Mouse (Mus musculus): ENCODE results near the gene Prr29.

Prr29 gene

GRCm38 (mm10) chr11:106398481-106398880 is 33.2 kb downstream of the Prr29 start:
- DNase-seq (ENCODE audit: low spot score in 2 of 2), result no peak

DNA sequence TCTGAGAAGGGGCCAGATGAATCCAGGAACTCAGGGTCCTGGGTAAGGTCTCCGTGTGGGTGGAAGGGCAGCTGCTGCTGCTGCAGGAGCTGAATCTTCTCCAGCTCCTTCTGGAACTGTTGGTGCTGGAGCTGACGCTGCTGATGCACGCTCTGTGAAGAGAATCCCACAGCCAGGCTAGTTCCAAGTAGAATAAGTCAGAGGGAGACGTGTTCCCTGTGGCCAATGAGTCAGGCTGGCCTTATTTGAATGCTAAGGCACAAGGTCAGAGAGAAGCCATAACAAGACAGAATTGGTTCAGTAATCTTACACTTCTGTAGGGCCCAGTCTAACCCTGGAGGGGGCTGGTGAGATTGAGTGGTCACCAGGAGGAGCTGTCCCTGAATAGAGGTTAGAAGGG is 44.7 kb downstream of the Prr29 start:
- DNase-seq (ENCODE audit: low spot score in 2 of 2), result no peak

GRCm38 (mm10) chr11:106410507-106410906 is 45.2 kb downstream of the Prr29 start:
- no peak for DNase-seq (ENCODE audit: low spot score in 2 of 2)

GRCm38 (mm10) chr11:106411157-106411556 is 45.9 kb downstream of the Prr29 start:
- DNase-seq (ENCODE audit: low spot score in 2 of 2), result no peak

DNA sequence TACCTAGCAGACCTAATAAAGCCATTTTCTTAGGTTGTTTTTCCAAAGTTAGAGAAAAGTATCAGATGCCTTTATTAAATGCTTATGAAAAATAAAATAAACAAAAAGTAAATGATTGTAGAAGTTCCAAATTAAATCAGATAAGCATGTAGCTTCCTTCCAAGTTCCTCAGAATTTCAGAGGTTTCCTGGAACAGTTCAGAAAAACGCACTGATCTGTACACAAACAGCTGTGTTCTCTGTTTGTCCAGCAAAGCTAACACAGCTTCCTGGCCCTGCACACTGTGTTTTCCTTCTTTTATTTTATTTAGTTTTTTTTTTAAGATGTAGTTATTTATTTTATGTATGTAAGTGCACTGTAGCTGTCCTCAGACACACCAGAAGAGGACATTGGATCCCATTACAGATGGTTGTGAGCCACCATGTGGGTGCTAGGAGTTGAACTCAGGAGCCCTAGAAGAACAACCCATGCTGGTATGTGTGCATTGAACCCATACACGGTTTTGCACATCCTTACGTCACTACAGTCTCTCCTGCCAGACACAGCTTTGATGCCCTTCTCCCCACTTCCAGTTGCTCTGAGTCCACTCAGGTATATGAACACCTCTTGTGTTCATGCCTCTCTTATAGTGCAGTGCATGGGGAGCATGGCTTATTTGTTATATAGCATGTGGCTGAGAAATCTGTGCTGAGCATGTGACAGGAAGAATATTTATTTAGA is 47.5 kb downstream of the Prr29 start:
- DNase-seq (ENCODE audit: low spot score in 2 of 2), result no peak

DNA sequence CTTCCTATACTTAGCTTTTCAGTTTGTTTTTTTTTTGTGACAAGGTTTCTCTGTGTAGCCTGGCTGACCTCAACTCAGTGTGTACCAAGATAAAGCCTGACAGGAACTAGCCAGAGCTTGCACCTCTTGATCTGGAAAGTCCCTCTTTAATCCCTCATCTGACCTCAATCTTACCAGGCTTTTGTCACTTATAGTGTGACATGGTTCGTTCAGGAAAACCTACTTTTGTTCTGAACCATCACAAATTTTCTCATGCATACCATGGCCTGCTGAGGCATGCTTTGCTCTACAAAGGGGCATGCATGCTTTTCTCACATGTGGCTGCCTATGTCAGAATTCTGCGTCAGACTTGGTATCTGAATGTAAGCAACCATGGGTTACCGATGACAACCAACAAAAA is 51.1 kb downstream of the Prr29 start:
- DNase-seq (ENCODE audit: low spot score in 2 of 2), result no peak

DNA sequence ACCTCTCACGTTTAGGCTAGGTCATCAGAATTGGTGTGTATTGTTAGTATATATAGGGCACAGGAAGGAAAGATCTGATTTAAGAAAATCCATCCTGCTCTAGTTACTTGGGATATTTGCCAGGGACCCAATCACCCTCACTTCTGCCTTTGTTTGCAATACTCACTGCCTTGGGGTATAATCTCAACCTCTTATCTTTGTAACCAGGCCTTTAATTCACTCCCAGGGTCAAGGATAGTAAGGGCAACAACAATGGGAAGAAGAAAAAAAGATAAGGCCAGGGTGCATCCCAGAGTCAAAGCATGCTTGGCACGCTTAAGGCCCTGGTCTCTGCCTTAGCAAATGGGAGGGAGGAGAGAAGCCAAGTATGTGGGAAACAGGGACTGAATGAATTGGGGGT is 52.6 kb downstream of the Prr29 start:
- DNase-seq (ENCODE audit: low spot score in 2 of 2), result no peak

DNA sequence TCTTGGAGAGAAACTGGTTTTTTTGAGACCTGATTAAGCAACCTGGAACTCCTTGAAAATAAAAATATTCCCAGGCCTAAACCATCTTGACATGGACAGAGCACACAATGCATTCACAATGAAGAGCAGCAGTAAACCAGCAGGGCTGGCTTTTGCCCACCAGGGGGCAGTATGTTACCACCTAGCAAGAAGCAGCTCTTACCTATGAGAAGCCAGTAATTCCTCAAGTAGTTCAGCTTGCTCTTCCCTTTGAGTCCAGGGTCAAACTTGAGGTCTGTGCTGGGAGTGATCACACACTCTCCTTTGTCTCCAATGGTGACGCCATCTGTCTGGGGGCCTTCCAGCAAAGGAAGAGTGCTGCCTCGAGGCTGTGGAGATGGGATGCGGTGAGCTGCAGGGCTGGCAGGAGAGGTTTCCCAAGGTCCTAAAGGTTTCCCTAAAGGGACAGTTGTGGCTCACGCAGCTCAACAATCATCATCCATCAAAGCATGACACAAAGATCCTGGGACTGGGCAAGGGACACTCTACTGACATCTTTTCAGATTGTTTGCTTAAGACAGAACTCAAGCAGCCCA is 53.4 kb downstream of the Prr29 start:
- DNase-seq (ENCODE audit: low spot score in 2 of 2), result peak; percentile 42 to 80

GRCm38 (mm10) chr11:106419262-106420102 is 54.2 kb downstream of the Prr29 start:
- peak; percentile 13 to 17 for DNase-seq (ENCODE audit: low spot score in 2 of 2)

- DNase-seq (ENCODE audit: low spot score in 2 of 2), result no peak
These were observed 59.9 kb downstream of the Prr29 start for GRCm38 (mm10) chr11:106425201-106425600.

GRCm38 (mm10) chr11:106426447-106426846 is 61.2 kb downstream of the Prr29 start:
- DNase-seq (ENCODE audit: low spot score in 2 of 2), result no peak
